ENCODE assay signal across 8 mouse cellular contexts in genomic region chr7:19816224-19816771, GRCm38 (mm10). TPM values are rescaled to one million over a fixed set of nuclear protein-coding genes. Genes with fewer than 3 reads are reported as not detected.
DNase-seq lines count a peak whose midpoint lies in the region; ATAC-seq and TF ChIP-seq lines count a peak whose summit lies in the region.

No protein-coding gene starts in this region.

- DNase-seq in frontal cortex, postnatal 10 days (ENCODE audit: low spot score in 2 of 2): peak; percentile 56 to 58
- peak; percentile 78 for DNase-seq in embryonic facial prominence, embryonic 11.5 days (ENCODE audit: low spot score)
- DNase-seq in heart, embryonic 10.5 days (ENCODE audit: low spot score): peak; percentile 80
- DNase-seq in kidney, adult 9 months: peak; percentile 86
- peak; percentile 51 for DNase-seq in liver, embryonic 13.5 days
- peak; percentile 96 for DNase-seq in stomach, postnatal 0 days (ENCODE audit: low spot score)

- H3K27me3 ChIP-seq in embryonic facial prominence, embryonic 11.5 days (ENCODE audit: control insufficient read depth, insufficient read depth, low read length): peaks cover 9% of the 10 kb centered on the region
- peaks cover 82% of the 10 kb centered on the region for H3K27me3 ChIP-seq in heart, embryonic 10.5 days (ENCODE audit: insufficient read depth, poor library complexity, severe bottlenecking)
- H3K27me3 ChIP-seq in liver, embryonic 13.5 days: peaks cover 31% of the 10 kb centered on the region
- H3K27me3 ChIP-seq in myocyte (ENCODE audit: control insufficient read depth, insufficient read depth, insufficient read length): no peaks in the 10 kb centered on the region
- no peaks in the 10 kb centered on the region for H3K27me3 ChIP-seq in stomach, postnatal 0 days (ENCODE audit: control insufficient read depth, insufficient read depth, low read length)

- TF ChIP-seq POLR2A in myocyte (IDR thresholded peaks at IDR 0.05; ENCODE audit: insufficient read length, low read depth): peak; percentile 62

- WGBS in embryonic facial prominence, embryonic 11.5 days: under 1% methylated on average over 27 of the region's 28 CpGs
- under 1% methylated on average over 27 of the region's 28 CpGs for WGBS in heart, embryonic 10.5 days
- under 1% methylated on average over 28 of the region's 28 CpGs for WGBS in liver, embryonic 13.5 days (ENCODE audit: insufficient replicate concordance)
- under 1% methylated on average over 25 of the region's 28 CpGs for WGBS in stomach, postnatal 0 days

- peak overlapping the region; percentile 32 for H3K4me3 ChIP-seq in embryonic facial prominence, embryonic 11.5 days (ENCODE audit: low read depth, low read length)
- H3K4me3 ChIP-seq in heart, embryonic 10.5 days: peak overlapping the region; percentile 59
- peak overlapping the region; percentile 42 for H3K4me3 ChIP-seq in liver, embryonic 13.5 days (replicated peaks)
- peak overlapping the region; percentile 56 for H3K4me3 ChIP-seq in myocyte
- peak overlapping the region; percentile 40 for H3K4me3 ChIP-seq in stomach, postnatal 0 days (ENCODE audit: low read depth, low read length)

- no peak for TF ChIP-seq EP300 in stomach, postnatal 0 days (optimal IDR thresholded peaks at IDR 0.05)

- no peaks in the 10 kb centered on the region for H3K36me3 ChIP-seq in embryonic facial prominence, embryonic 11.5 days (replicated peaks; ENCODE audit: control insufficient read depth, insufficient read depth, low read depth, low read length)
- H3K36me3 ChIP-seq in heart, embryonic 10.5 days: no peaks in the 10 kb centered on the region
- H3K36me3 ChIP-seq in liver, embryonic 13.5 days: peaks cover 12% of the 10 kb centered on the region; the same call in 1 of the 2 replicates
- H3K36me3 ChIP-seq in myocyte (ENCODE audit: control insufficient read depth, insufficient read depth): no peaks in the 10 kb centered on the region
- no peaks in the 10 kb centered on the region for H3K36me3 ChIP-seq in stomach, postnatal 0 days (ENCODE audit: control insufficient read depth, insufficient read depth, low read length)

- peak overlapping the region; percentile 62 for H3K4me2 ChIP-seq in embryonic facial prominence, embryonic 11.5 days (ENCODE audit: low read depth, low read length)
- H3K4me2 ChIP-seq in liver, embryonic 13.5 days: peak overlapping the region; percentile 58
- peak overlapping the region; percentile 93 for H3K4me2 ChIP-seq in myocyte (ENCODE audit: low read depth)
- peak overlapping the region; percentile 59 for H3K4me2 ChIP-seq in stomach, postnatal 0 days (replicated peaks; ENCODE audit: low read depth)

- peak overlapping the region; percentile 55 for H3K9ac ChIP-seq in embryonic facial prominence, embryonic 11.5 days (replicated peaks; ENCODE audit: low read length)
- H3K9ac ChIP-seq in liver, embryonic 13.5 days: peak overlapping the region; percentile 23; the same call in 1 of the 2 replicates
- H3K9ac ChIP-seq in stomach, postnatal 0 days (ENCODE audit: low read length): peak overlapping the region; percentile 54

- no peak for TF ChIP-seq CTCF in stomach, postnatal 0 days (IDR thresholded peaks at IDR 0.05; ENCODE audit: low read depth)

- no peak overlapping the region for H3ac ChIP-seq in myocyte (ENCODE audit: control insufficient read depth, insufficient read length)

- H3K27ac ChIP-seq in embryonic facial prominence, embryonic 11.5 days (replicated peaks; ENCODE audit: low read depth, low read length): no peak overlapping the region
- H3K27ac ChIP-seq in heart, embryonic 10.5 days: peak overlapping the region; percentile 69
- peak overlapping the region; percentile 75 for H3K27ac ChIP-seq in liver, embryonic 13.5 days
- peak overlapping the region; percentile 90 for H3K27ac ChIP-seq in stomach, postnatal 0 days (replicated peaks)

- no peaks in the 10 kb centered on the region for H3K9me3 ChIP-seq in embryonic facial prominence, embryonic 11.5 days (replicated peaks; ENCODE audit: control insufficient read depth, low read length)
- no peaks in the 10 kb centered on the region for H3K9me3 ChIP-seq in heart, embryonic 10.5 days
- 0 out of 2 replicates have a peak, but pooled peaks cover 3% of the 10 kb centered on the region for H3K9me3 ChIP-seq in liver, embryonic 13.5 days (replicated peaks)
- H3K9me3 ChIP-seq in stomach, postnatal 0 days (ENCODE audit: control insufficient read depth, low read length): no peaks in the 10 kb centered on the region

- peaks cover 3% of the 10 kb centered on the region for H3K79me2 ChIP-seq in myocyte (ENCODE audit: control insufficient read depth, insufficient read depth)

- no peak; the same call in 1 of the 2 replicates for ATAC-seq in frontal cortex, adult (ENCODE audit: low TSS enrichment)
- ATAC-seq in embryonic facial prominence, embryonic 11.5 days (replicated peaks; ENCODE audit: insufficient number of reproducible peaks, low FRiP score, low TSS enrichment, low read depth): peak; percentile 20; the same call in 1 of the 2 replicates
- ATAC-seq in liver, embryonic 13.5 days (ENCODE audit: low read depth): peak; percentile 54
- peak; percentile 83 for ATAC-seq in stomach, postnatal 0 days (ENCODE audit: low FRiP score, low TSS enrichment)

- H3K4me1 ChIP-seq in embryonic facial prominence, embryonic 11.5 days (ENCODE audit: control insufficient read depth, insufficient read depth, low read length): peaks cover 8% of the 10 kb centered on the region
- H3K4me1 ChIP-seq in heart, embryonic 10.5 days: peaks cover 34% of the 10 kb centered on the region
- peaks cover 38% of the 10 kb centered on the region for H3K4me1 ChIP-seq in liver, embryonic 13.5 days (replicated peaks)
- peaks cover 9% of the 10 kb centered on the region for H3K4me1 ChIP-seq in stomach, postnatal 0 days (replicated peaks; ENCODE audit: control insufficient read depth, insufficient read depth)

TF ChIP-seq in myocyte, 11 proteins besides CTCF, POLR2A, EP300 and RAD21:
- no peak for TF ChIP-seq CEBPB (IDR thresholded peaks at IDR 0.05; ENCODE audit: insufficient read depth, poor library complexity, severe bottlenecking)
- no peak for TF ChIP-seq TCF12 (IDR thresholded peaks at IDR 0.05; ENCODE audit: insufficient read depth, poor library complexity, severe bottlenecking)
- TF ChIP-seq USF1 (IDR thresholded peaks at IDR 0.05; ENCODE audit: low read depth): no peak
- TF ChIP-seq TCF3 (IDR thresholded peaks at IDR 0.05; ENCODE audit: insufficient read length, low read depth): peak; percentile 22
- TF ChIP-seq MYOG (IDR thresholded peaks at IDR 0.05; ENCODE audit: control insufficient read depth in 1 of 3, insufficient read depth in 1 of 3, insufficient read length in 2 of 3, low read depth in 2 of 3): peak in 1 of 3 experiments; percentile 38
- TF ChIP-seq POLR2AphosphoS2 (IDR thresholded peaks at IDR 0.05; ENCODE audit: insufficient read length, low read depth): peak; percentile 88
- TF ChIP-seq SRF (IDR thresholded peaks at IDR 0.05; ENCODE audit: control insufficient read depth, insufficient read length, low read depth): no peak
- no peak for TF ChIP-seq MAX (IDR thresholded peaks at IDR 0.05; ENCODE audit: low read depth)
- TF ChIP-seq REST (IDR thresholded peaks at IDR 0.05; ENCODE audit: insufficient read depth, insufficient read length): no peak
- TF ChIP-seq MYOD1 (IDR thresholded peaks at IDR 0.05; ENCODE audit: control insufficient read depth in 1 of 3, insufficient read length in 2 of 3, low read depth in 2 of 3): peak in 1 of 3 experiments; percentile 40
- TF ChIP-seq E2F4 (IDR thresholded peaks at IDR 0.05; ENCODE audit: insufficient read depth): no peak

RNA-seq across cellular contexts. Expression of gene Bcl3, which starts 6.3 kb away (rescaled TPM):
- 1.4 and 2.2 TPM in 2 replicates for polyA plus RNA-seq in embryonic facial prominence, embryonic 11.5 days (2014; fragmentation: Nextera tagmentation; extraction: Ambion mirVana)
- polyA plus RNA-seq in heart, embryonic 10.5 days (2016; fragmentation: Nextera tagmentation; extraction: Ambion mirVana): 1.3 and 2.7 TPM in 2 replicates
- 3.0 and 3.9 TPM in 2 replicates for polyA plus RNA-seq in liver, embryonic 13.5 days (2015; fragmentation: Nextera tagmentation; extraction: Ambion mirVana)
- polyA plus RNA-seq in myocyte (2012; fragmentation: generic; extraction: Trizol): 19.2 TPM
- 8.9 and 9.1 TPM in 2 replicates for polyA plus RNA-seq in stomach, postnatal 0 days (2015; fragmentation: Nextera tagmentation; extraction: Ambion mirVana)

RNA-seq across cellular contexts. Expression of gene Cblc, which starts 19.7 kb away (rescaled TPM):
- 1.1 and 1.7 TPM in 2 replicates for polyA plus RNA-seq in embryonic facial prominence, embryonic 11.5 days (2014; fragmentation: Nextera tagmentation; extraction: Ambion mirVana)
- polyA plus RNA-seq in heart, embryonic 10.5 days (2016; fragmentation: Nextera tagmentation; extraction: Ambion mirVana): 1.1 and 1.2 TPM in 2 replicates
- 1.2 and 1.3 TPM in 2 replicates for polyA plus RNA-seq in liver, embryonic 13.5 days (2015; fragmentation: Nextera tagmentation; extraction: Ambion mirVana)
- 0.90 TPM for polyA plus RNA-seq in myocyte (2012; fragmentation: generic; extraction: Trizol)
- 44.4 and 48.5 TPM in 2 replicates for polyA plus RNA-seq in stomach, postnatal 0 days (2015; fragmentation: Nextera tagmentation; extraction: Ambion mirVana)

RNA-seq across cellular contexts. Expression of gene Gm19345, which starts 35.5 kb away (rescaled TPM):
- polyA plus RNA-seq in embryonic facial prominence, embryonic 11.5 days (2014; fragmentation: Nextera tagmentation; extraction: Ambion mirVana): not detected in 2 replicates
- polyA plus RNA-seq in heart, embryonic 10.5 days (2016; fragmentation: Nextera tagmentation; extraction: Ambion mirVana): not detected in 2 replicates
- not detected in 2 replicates for polyA plus RNA-seq in liver, embryonic 13.5 days (2015; fragmentation: Nextera tagmentation; extraction: Ambion mirVana)
- polyA plus RNA-seq in myocyte (2012; fragmentation: generic; extraction: Trizol): 0.05 TPM
- polyA plus RNA-seq in stomach, postnatal 0 days (2015; fragmentation: Nextera tagmentation; extraction: Ambion mirVana): 0.29 and 0.41 TPM in 2 replicates

RNA-seq across cellular contexts. Expression of gene Ceacam16, which starts 44.8 kb away (rescaled TPM):
- polyA plus RNA-seq in embryonic facial prominence, embryonic 11.5 days (2014; fragmentation: Nextera tagmentation; extraction: Ambion mirVana): not detected in 2 replicates
- polyA plus RNA-seq in heart, embryonic 10.5 days (2016; fragmentation: Nextera tagmentation; extraction: Ambion mirVana): 0.09 TPM in 1 of 2 replicates, not detected in the other
- polyA plus RNA-seq in liver, embryonic 13.5 days (2015; fragmentation: Nextera tagmentation; extraction: Ambion mirVana): not detected in 2 replicates
- 0.02 TPM for polyA plus RNA-seq in myocyte (2012; fragmentation: generic; extraction: Trizol)
- not detected in 2 replicates for polyA plus RNA-seq in stomach, postnatal 0 days (2015; fragmentation: Nextera tagmentation; extraction: Ambion mirVana)

RNA-seq across cellular contexts. Expression of gene Bcam, which starts 45.5 kb away (rescaled TPM):
- 43.8 and 52.0 TPM in 2 replicates for polyA plus RNA-seq in embryonic facial prominence, embryonic 11.5 days (2014; fragmentation: Nextera tagmentation; extraction: Ambion mirVana)
- polyA plus RNA-seq in heart, embryonic 10.5 days (2016; fragmentation: Nextera tagmentation; extraction: Ambion mirVana): 140 and 193 TPM in 2 replicates
- 7.2 and 7.9 TPM in 2 replicates for polyA plus RNA-seq in liver, embryonic 13.5 days (2015; fragmentation: Nextera tagmentation; extraction: Ambion mirVana)
- 29.3 TPM for polyA plus RNA-seq in myocyte (2012; fragmentation: generic; extraction: Trizol)
- polyA plus RNA-seq in stomach, postnatal 0 days (2015; fragmentation: Nextera tagmentation; extraction: Ambion mirVana): 87.5 and 103 TPM in 2 replicates

Comparison
In these comparisons a context has a peak if more than half of its experiments do, and no peak if none do; other contexts are left out.
1. RNA of gene Cblc, which starts 19.7 kb away (polyA plus RNA-seq): 44.4 to 48.5 TPM in stomach, postnatal 0 days; 1.2 to 1.3 TPM in liver, embryonic 13.5 days, 1.1 to 1.2 TPM in heart, embryonic 10.5 days, 1.1 to 1.7 TPM in embryonic facial prominence, embryonic 11.5 days and 0.90 TPM in myocyte (single experiment); every median in the first group is over 10 times any median in the second.
2. Peak in every context shown above with its lines, with median percentiles within 50 percentile points of each other: DNase-seq, H3K4me2 ChIP-seq, H3K4me3 ChIP-seq and H3K9ac ChIP-seq.